Mouse (Mus musculus) erythroblast, embryonic 14.5 days (primary cell): ENCODE results near the gene Btbd11. TPM values are rescaled to one million over a fixed set of nuclear protein-coding genes. Genes with fewer than 3 reads are reported as not detected.

Experiments
- H3K27me3 ChIP-seq: 2 replicates; pipeline ENCODE4 v1.6.1; 2012; ENCODE audit warnings: inconsistent platforms; ENCODE audit not compliant: control insufficient read depth
- H3K36me3 ChIP-seq: 2 replicates; pipeline ENCODE4 v1.6.1; 2012; ENCODE audit warnings: mild to moderate bottlenecking, inconsistent platforms; ENCODE audit not compliant: control insufficient read depth
- H3K4me1 ChIP-seq: 2 replicates; pipeline ENCODE4 v1.6.1; 2012; ENCODE audit warnings: inconsistent platforms; ENCODE audit not compliant: control insufficient read depth
- H3K4me3 ChIP-seq: replicated peaks from 2 replicates; pipeline ENCODE3; 2012; ENCODE audit warnings: moderate library complexity, mild to moderate bottlenecking, inconsistent platforms
- H3K9me3 ChIP-seq: 2 replicates; pipeline ENCODE4 v1.6.1; 2012; ENCODE audit warnings: low read length, inconsistent platforms, mixed read lengths; ENCODE audit not compliant: control insufficient read depth
- GATA1 ChIP-seq: IDR thresholded peaks from 2 replicates; pipeline ENCODE4 v1.6.1; 2012; ENCODE audit warnings: low read length, inconsistent platforms, mixed read lengths
- TAL1 ChIP-seq: IDR thresholded peaks from 3 replicates; pipeline ENCODE4 v1.6.1; 2012; ENCODE audit warnings: low read length, inconsistent platforms, mixed read lengths
- polyA plus RNA-seq: library from polyadenylated mRNA; stranded (reverse); fragments of >175 nt; gene quantifications from 2 replicates; pipeline ENCODE4 v1.2.3, GENCODE M21; 2012

Gene Btbd11
- polyA plus RNA-seq, 1 experiment = not detected

DNA sequence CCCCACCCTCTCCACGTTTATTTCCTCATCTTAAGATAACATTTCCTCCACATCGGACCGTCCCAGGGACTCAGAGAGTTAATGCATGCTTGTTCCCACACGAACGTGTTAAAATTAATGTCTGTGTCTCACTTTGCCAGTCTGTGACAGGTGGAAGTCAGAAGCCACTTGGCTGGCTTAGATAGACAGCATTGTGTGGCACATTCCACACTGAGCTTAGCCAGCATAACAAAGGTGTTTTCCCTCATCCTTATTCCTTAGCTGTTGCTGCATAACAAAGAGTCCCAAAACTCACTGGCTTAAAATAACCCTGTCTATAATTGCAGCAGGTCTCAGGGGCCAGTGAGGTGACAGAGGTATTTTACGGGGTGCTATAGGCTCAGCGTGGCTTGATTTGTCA lies 80.8 kb downstream of the Btbd11 start:
- H3K4me3 ChIP-seq = no peak overlapping the region
- H3K36me3 ChIP-seq = no peaks in the 10 kb centered on the region
- H3K9me3 ChIP-seq = no peaks in the 10 kb centered on the region; the same call in 1 of the 2 replicates
- no peaks in the 10 kb centered on the region for H3K4me1 ChIP-seq
- TF ChIP-seq TAL1 = no peak
- no peak for TF ChIP-seq GATA1
- H3K27me3 ChIP-seq = no peaks in the 10 kb centered on the region

DNA sequence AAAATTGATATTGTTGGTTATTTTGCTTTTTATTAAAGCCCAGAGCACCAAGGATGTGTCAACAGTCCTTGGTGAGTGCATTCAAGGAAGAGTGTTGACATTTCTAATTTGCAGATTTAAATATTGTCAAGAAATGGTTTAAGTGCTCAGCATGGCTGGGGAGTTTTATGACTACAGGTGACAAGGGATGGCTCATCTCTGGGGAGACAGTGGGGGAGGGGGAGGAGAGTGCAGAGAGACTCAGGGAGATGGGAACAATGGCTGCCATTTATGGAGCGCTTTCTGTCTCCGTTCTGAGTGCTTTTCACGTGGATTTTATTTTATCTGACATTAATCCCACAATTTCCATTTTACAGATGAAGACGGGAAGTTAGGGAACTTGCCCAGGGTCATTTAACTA lies 81.9 kb downstream of the Btbd11 start:
- H3K9me3 ChIP-seq = peaks cover 2% of the 10 kb centered on the region; the same call in 1 of the 2 replicates
- TF ChIP-seq GATA1 (no peak), TAL1 (no peak)
- no peaks in the 10 kb centered on the region for H3K4me1 ChIP-seq
- no peaks in the 10 kb centered on the region for H3K27me3 ChIP-seq
- no peaks in the 10 kb centered on the region for H3K36me3 ChIP-seq
- no peak overlapping the region for H3K4me3 ChIP-seq

GRCm38 (mm10) chr10:85469341-85469740 lies 82.7 kb downstream of the Btbd11 start:
- Histone ChIP-seq H3K4me1 (no peaks in the 10 kb centered on the region), H3K36me3 (no peaks in the 10 kb centered on the region), H3K27me3 (no peaks in the 10 kb centered on the region), H3K4me3 (no peak overlapping the region), H3K9me3 (peaks cover 2% of the 10 kb centered on the region; the same call in 1 of the 2 replicates)
- TF ChIP-seq TAL1 (no peak), GATA1 (no peak)

DNA sequence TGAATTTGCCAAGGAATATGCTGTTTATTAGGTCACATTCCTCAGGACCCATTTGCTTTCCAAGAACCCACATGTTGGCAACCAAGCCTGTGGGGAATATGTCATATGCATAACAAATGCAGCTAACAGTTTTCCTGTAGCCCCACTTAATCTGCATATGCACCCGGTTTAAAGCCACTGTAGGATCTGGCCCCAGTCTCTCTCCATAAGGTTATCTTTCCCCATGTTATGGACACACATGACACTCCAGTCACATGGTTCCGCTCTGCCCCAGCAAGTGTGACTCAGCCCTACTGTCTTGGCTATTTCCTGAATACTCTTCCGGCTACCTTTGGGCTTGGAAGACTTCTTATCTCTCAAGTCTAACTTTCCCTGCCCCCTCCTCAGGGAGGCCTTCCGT lies 86.7 kb downstream of the Btbd11 start:
- TF ChIP-seq GATA1 (no peak), TAL1 (no peak)
- Histone ChIP-seq H3K4me3 (no peak overlapping the region), H3K4me1 (no peaks in the 10 kb centered on the region), H3K9me3 (peaks cover 2% of the 10 kb centered on the region; the same call in 1 of the 2 replicates), H3K36me3 (no peaks in the 10 kb centered on the region), H3K27me3 (no peaks in the 10 kb centered on the region)

GRCm38 (mm10) chr10:85473871-85474270 lies 87.3 kb downstream of the Btbd11 start:
- Histone ChIP-seq H3K36me3 (no peaks in the 10 kb centered on the region), H3K9me3 (peaks cover 2% of the 10 kb centered on the region; the same call in 1 of the 2 replicates), H3K4me1 (no peaks in the 10 kb centered on the region), H3K4me3 (no peak overlapping the region), H3K27me3 (no peaks in the 10 kb centered on the region)
- TF ChIP-seq TAL1 (no peak), GATA1 (no peak)

- Histone ChIP-seq H3K9me3 (peaks cover 2% of the 10 kb centered on the region; the same call in 1 of the 2 replicates), H3K4me1 (no peaks in the 10 kb centered on the region), H3K4me3 (no peak overlapping the region), H3K27me3 (no peaks in the 10 kb centered on the region), H3K36me3 (no peaks in the 10 kb centered on the region)
- TF ChIP-seq GATA1 (no peak), TAL1 (no peak)
Measured at GRCm38 (mm10) chr10:85475642-85476345, 89.2 kb downstream of the Btbd11 start.

DNA sequence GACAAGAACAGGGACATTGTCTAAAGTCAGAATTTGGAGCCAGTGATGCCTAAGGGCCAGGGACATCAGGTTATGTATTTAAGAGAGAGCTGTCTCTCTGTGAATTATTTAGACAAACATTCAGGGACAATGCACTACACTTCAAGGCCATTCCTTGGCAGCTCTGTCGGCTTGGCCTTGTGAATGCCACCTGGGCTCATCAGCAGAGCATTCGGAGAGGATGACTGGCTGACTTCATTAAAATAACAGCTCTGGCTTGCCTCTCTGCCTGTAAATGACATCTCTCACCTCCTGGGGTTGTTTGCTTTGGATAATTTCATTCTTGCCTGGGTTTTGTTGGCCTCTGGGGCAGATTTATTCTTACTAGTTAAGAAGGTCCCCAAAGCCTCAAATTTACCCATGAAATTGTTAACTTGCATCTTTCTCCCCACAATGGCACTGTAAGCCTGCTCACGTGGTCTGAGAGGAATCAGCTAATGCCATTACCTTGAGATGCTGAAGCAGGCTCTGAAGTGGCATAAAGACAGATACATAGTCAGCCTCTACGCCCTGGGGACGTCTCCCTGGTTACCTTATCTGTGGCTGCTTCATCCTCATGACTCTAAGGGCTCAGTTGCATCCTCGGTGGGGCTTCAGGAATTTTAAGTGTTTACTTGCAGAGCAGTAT lies 93.5 kb downstream of the Btbd11 start:
- Histone ChIP-seq H3K27me3 (no peaks in the 10 kb centered on the region), H3K4me3 (no peak overlapping the region), H3K36me3 (no peaks in the 10 kb centered on the region), H3K9me3 (no peaks in the 10 kb centered on the region), H3K4me1 (no peaks in the 10 kb centered on the region)
- TF ChIP-seq TAL1 = no peak
- no peak for TF ChIP-seq GATA1

DNA sequence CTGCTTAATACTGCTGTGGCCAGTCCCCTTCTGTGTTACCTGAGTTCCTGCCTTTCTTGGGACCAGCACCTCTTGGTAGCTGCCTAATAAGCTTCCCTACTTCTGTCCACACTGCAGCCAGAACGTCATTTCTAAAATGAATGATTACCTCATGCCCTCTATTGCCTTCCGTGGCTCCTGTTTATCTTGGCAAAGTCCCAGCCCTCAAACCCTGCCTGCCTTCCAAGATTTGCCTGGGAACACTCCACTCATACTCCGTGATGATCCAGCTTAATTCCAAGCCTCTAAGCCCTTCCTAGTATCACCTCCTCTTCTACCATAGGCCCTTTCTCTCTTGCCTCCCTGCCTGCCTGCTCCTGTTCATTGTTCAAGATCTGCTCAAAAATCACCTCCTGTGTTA lies 94.5 kb downstream of the Btbd11 start:
- no peak for TF ChIP-seq GATA1
- no peak for TF ChIP-seq TAL1
- H3K4me3 ChIP-seq = no peak overlapping the region
- no peaks in the 10 kb centered on the region for H3K36me3 ChIP-seq
- no peaks in the 10 kb centered on the region for H3K9me3 ChIP-seq
- no peaks in the 10 kb centered on the region for H3K27me3 ChIP-seq
- H3K4me1 ChIP-seq = no peaks in the 10 kb centered on the region

DNA sequence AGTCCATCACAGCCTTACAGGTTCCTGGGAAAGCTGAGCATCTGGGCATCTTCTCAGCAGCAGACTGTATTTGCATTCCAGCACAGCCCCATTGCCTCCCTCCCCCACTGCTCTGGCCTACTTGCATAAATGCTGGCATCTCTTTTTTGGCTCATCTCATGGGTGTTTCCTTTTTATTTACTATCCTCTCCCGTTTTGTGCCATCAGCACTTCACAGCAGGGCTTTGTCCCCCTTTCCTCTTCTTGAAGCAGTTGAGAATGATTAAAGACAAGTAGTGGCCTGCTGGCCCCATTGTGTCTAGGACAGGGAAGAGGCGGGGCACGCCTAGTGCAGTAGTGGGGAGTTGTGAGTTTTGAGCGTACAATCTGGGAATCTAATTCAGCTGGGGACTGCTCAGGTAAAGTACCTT lies 95.5 kb downstream of the Btbd11 start:
- TF ChIP-seq TAL1 (no peak), GATA1 (no peak)
- H3K4me3 ChIP-seq = no peak overlapping the region
- H3K27me3 ChIP-seq = no peaks in the 10 kb centered on the region
- no peaks in the 10 kb centered on the region for H3K36me3 ChIP-seq
- H3K4me1 ChIP-seq = no peaks in the 10 kb centered on the region
- no peaks in the 10 kb centered on the region for H3K9me3 ChIP-seq
